Mouse (Mus musculus): ENCODE data around the gene Gm10642. TPM values are rescaled to one million over a fixed set of nuclear protein-coding genes. Genes with fewer than 3 reads are reported as not detected.
A peak's percentile ranks its signal among the peaks of the same experiment; 100 is the strongest.

Gene Gm10642
- polyA plus RNA-seq, 1 experiment, result not detected

GRCm38 (mm10) chr9:70670381-70670780 lies 14.3 kb downstream of the Gm10642 start:
- Histone ChIP-seq H3K4me1 (ENCODE audit: control insufficient read depth, insufficient read depth, low read length) (no peaks in the 10 kb centered on the region), H3K27ac (ENCODE audit: insufficient read depth, low read length) (no peak overlapping the region), H3K27me3 (ENCODE audit: control insufficient read depth, insufficient read depth, low read length, poor library complexity, severe bottlenecking) (no peaks in the 10 kb centered on the region), H3K9ac (ENCODE audit: low read depth, poor library complexity, severe bottlenecking) (no peak overlapping the region), H3K36me3 (ENCODE audit: control insufficient read depth, insufficient read depth, low read length, poor library complexity, severe bottlenecking) (no peaks in the 10 kb centered on the region), H3K4me3 (ENCODE audit: low read depth, low read length) (no peak overlapping the region), H3K9me3 (replicated peaks; ENCODE audit: control insufficient read depth, insufficient read depth, low read length, poor library complexity, severe bottlenecking) (no peaks in the 10 kb centered on the region)
- TF ChIP-seq POLR2A (IDR thresholded peaks at IDR 0.05; ENCODE audit: insufficient read depth, low read length) (no peak), EP300 (IDR thresholded peaks at IDR 0.05; ENCODE audit: insufficient read depth, low read depth, low read length) (no peak), CTCF (IDR thresholded peaks at IDR 0.05; ENCODE audit: low read depth, low read length) (no peak)

GRCm38 (mm10) chr9:70671278-70671677 lies 15.2 kb downstream of the Gm10642 start:
- H3K4me1 ChIP-seq (ENCODE audit: control insufficient read depth, insufficient read depth, low read length), result no peaks in the 10 kb centered on the region
- H3K9me3 ChIP-seq (replicated peaks; ENCODE audit: control insufficient read depth, insufficient read depth, low read length, poor library complexity, severe bottlenecking), result no peaks in the 10 kb centered on the region
- H3K27ac ChIP-seq (ENCODE audit: insufficient read depth, low read length), result no peak overlapping the region
- TF ChIP-seq POLR2A (IDR thresholded peaks at IDR 0.05; ENCODE audit: insufficient read depth, low read length), result no peak
- TF ChIP-seq CTCF (IDR thresholded peaks at IDR 0.05; ENCODE audit: low read depth, low read length), result no peak
- TF ChIP-seq EP300 (IDR thresholded peaks at IDR 0.05; ENCODE audit: insufficient read depth, low read depth, low read length), result no peak
- H3K4me3 ChIP-seq (ENCODE audit: low read depth, low read length), result no peak overlapping the region
- no peak overlapping the region for H3K9ac ChIP-seq (ENCODE audit: low read depth, poor library complexity, severe bottlenecking)
- H3K36me3 ChIP-seq (ENCODE audit: control insufficient read depth, insufficient read depth, low read length, poor library complexity, severe bottlenecking), result no peaks in the 10 kb centered on the region
- no peaks in the 10 kb centered on the region for H3K27me3 ChIP-seq (ENCODE audit: control insufficient read depth, insufficient read depth, low read length, poor library complexity, severe bottlenecking)

GRCm38 (mm10) chr9:70671772-70672579 lies 15.9 kb downstream of the Gm10642 start:
- H3K27ac ChIP-seq (ENCODE audit: insufficient read depth, low read length), result no peak overlapping the region
- no peaks in the 10 kb centered on the region for H3K9me3 ChIP-seq (replicated peaks; ENCODE audit: control insufficient read depth, insufficient read depth, low read length, poor library complexity, severe bottlenecking)
- H3K4me1 ChIP-seq (ENCODE audit: control insufficient read depth, insufficient read depth, low read length), result no peaks in the 10 kb centered on the region
- TF ChIP-seq POLR2A (IDR thresholded peaks at IDR 0.05; ENCODE audit: insufficient read depth, low read length) (no peak), CTCF (IDR thresholded peaks at IDR 0.05; ENCODE audit: low read depth, low read length) (peak; percentile 17)
- no peak overlapping the region for H3K4me3 ChIP-seq (ENCODE audit: low read depth, low read length)
- H3K36me3 ChIP-seq (ENCODE audit: control insufficient read depth, insufficient read depth, low read length, poor library complexity, severe bottlenecking), result no peaks in the 10 kb centered on the region
- H3K27me3 ChIP-seq (ENCODE audit: control insufficient read depth, insufficient read depth, low read length, poor library complexity, severe bottlenecking), result no peaks in the 10 kb centered on the region
- H3K9ac ChIP-seq (ENCODE audit: low read depth, poor library complexity, severe bottlenecking), result no peak overlapping the region

- Histone ChIP-seq H3K9ac (ENCODE audit: low read depth, poor library complexity, severe bottlenecking) (no peak overlapping the region), H3K27me3 (ENCODE audit: control insufficient read depth, insufficient read depth, low read length, poor library complexity, severe bottlenecking) (no peaks in the 10 kb centered on the region), H3K9me3 (replicated peaks; ENCODE audit: control insufficient read depth, insufficient read depth, low read length, poor library complexity, severe bottlenecking) (no peaks in the 10 kb centered on the region), H3K36me3 (ENCODE audit: control insufficient read depth, insufficient read depth, low read length, poor library complexity, severe bottlenecking) (no peaks in the 10 kb centered on the region), H3K4me1 (ENCODE audit: control insufficient read depth, insufficient read depth, low read length) (no peaks in the 10 kb centered on the region), H3K27ac (ENCODE audit: insufficient read depth, low read length) (no peak overlapping the region), H3K4me3 (ENCODE audit: low read depth, low read length) (no peak overlapping the region)
- no peak for TF ChIP-seq CTCF (IDR thresholded peaks at IDR 0.05; ENCODE audit: low read depth, low read length)
- no peak for TF ChIP-seq POLR2A (IDR thresholded peaks at IDR 0.05; ENCODE audit: insufficient read depth, low read length)
- no peak for TF ChIP-seq EP300 (IDR thresholded peaks at IDR 0.05; ENCODE audit: insufficient read depth, low read depth, low read length)
These were observed 17.6 kb downstream of the Gm10642 start for GRCm38 (mm10) chr9:70673656-70674055.

- H3K4me1 ChIP-seq (ENCODE audit: control insufficient read depth, insufficient read depth, low read length), result no peaks in the 10 kb centered on the region
- H3K27ac ChIP-seq (ENCODE audit: insufficient read depth, low read length), result no peak overlapping the region
- H3K36me3 ChIP-seq (ENCODE audit: control insufficient read depth, insufficient read depth, low read length, poor library complexity, severe bottlenecking), result no peaks in the 10 kb centered on the region
- 0 out of 2 replicates have a peak, but pooled peaks cover 1% of the 10 kb centered on the region for H3K27me3 ChIP-seq (ENCODE audit: control insufficient read depth, insufficient read depth, low read length, poor library complexity, severe bottlenecking)
- no peak overlapping the region for H3K4me3 ChIP-seq (ENCODE audit: low read depth, low read length)
- no peak for TF ChIP-seq POLR2A (IDR thresholded peaks at IDR 0.05; ENCODE audit: insufficient read depth, low read length)
- no peak for TF ChIP-seq EP300 (IDR thresholded peaks at IDR 0.05; ENCODE audit: insufficient read depth, low read depth, low read length)
- no peak for TF ChIP-seq CTCF (IDR thresholded peaks at IDR 0.05; ENCODE audit: low read depth, low read length)
- H3K9me3 ChIP-seq (replicated peaks; ENCODE audit: control insufficient read depth, insufficient read depth, low read length, poor library complexity, severe bottlenecking), result no peaks in the 10 kb centered on the region
- no peak overlapping the region for H3K9ac ChIP-seq (ENCODE audit: low read depth, poor library complexity, severe bottlenecking)
These were observed 19.1 kb downstream of the Gm10642 start for GRCm38 (mm10) chr9:70675117-70675516.

- H3K9ac ChIP-seq (ENCODE audit: low read depth, poor library complexity, severe bottlenecking), result no peak overlapping the region
- H3K4me3 ChIP-seq (ENCODE audit: low read depth, low read length), result no peak overlapping the region
- no peak overlapping the region for H3K27ac ChIP-seq (ENCODE audit: insufficient read depth, low read length)
- no peaks in the 10 kb centered on the region for H3K36me3 ChIP-seq (ENCODE audit: control insufficient read depth, insufficient read depth, low read length, poor library complexity, severe bottlenecking)
- 0 out of 2 replicates have a peak, but pooled peaks cover 2% of the 10 kb centered on the region for H3K27me3 ChIP-seq (ENCODE audit: control insufficient read depth, insufficient read depth, low read length, poor library complexity, severe bottlenecking)
- no peaks in the 10 kb centered on the region for H3K9me3 ChIP-seq (replicated peaks; ENCODE audit: control insufficient read depth, insufficient read depth, low read length, poor library complexity, severe bottlenecking)
- no peaks in the 10 kb centered on the region for H3K4me1 ChIP-seq (ENCODE audit: control insufficient read depth, insufficient read depth, low read length)
- no peak for TF ChIP-seq CTCF (IDR thresholded peaks at IDR 0.05; ENCODE audit: low read depth, low read length)
These were observed 19.9 kb downstream of the Gm10642 start for GRCm38 (mm10) chr9:70675961-70676360.

Measured in ES-Bruce4 (cell line).